Mouse (Mus musculus): Measurements from ENCODE around the gene Tbx4. TPM values are rescaled to one million over a fixed set of nuclear protein-coding genes. Genes with fewer than 3 reads are reported as not detected.
A peak's percentile ranks its signal among the peaks of the same experiment; 100 is the strongest.

The Tbx4 gene
- polyA plus RNA-seq, 1 experiment from 2014 or later = 78.8 TPM

- H3K4me2 ChIP-seq = peak overlapping the region; percentile 87
- peak overlapping the region; percentile 74 for H3K9ac ChIP-seq
- H3K27ac ChIP-seq = peak overlapping the region; percentile 97
- ATAC-seq (ENCODE audit: borderline replicate concordance, extremely low read depth, low FRiP score, low TSS enrichment) = no peak
- H3K36me3 ChIP-seq = no peaks in the 10 kb centered on the region
- WGBS = 4% methylated on average over 24 of the region's 24 CpGs
- H3K27me3 ChIP-seq = peaks cover 35% of the 10 kb centered on the region
- H3K4me3 ChIP-seq = peak overlapping the region; percentile 64
- H3K4me1 ChIP-seq = peaks cover 49% of the 10 kb centered on the region
- no peaks in the 10 kb centered on the region for H3K9me3 ChIP-seq
Measured at GRCm38 (mm10) chr11:85842596-85843346, 43.5 kb upstream of the Tbx4 start.

DNA sequence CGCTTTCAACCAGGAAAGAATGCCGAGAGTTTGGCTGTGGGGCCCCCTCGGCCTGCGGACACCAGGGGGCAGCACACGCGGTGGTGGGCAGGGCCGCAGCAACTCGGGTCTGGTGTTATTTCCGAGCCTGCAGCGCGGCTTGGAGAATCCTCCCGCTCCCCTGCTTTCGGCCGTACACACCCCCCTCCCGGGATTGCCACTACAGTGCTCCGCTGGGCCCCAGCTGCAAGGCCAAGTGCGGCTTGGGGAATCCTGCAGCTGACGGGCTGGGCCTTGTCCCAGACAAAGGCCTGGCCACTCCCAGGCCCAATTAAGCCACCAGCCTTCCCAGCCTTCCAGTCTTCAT is 42.9 kb upstream of the Tbx4 start:
- no peaks in the 10 kb centered on the region for H3K9me3 ChIP-seq
- H3K4me1 ChIP-seq = peaks cover 44% of the 10 kb centered on the region
- peaks cover 31% of the 10 kb centered on the region for H3K27me3 ChIP-seq
- H3K36me3 ChIP-seq = no peaks in the 10 kb centered on the region
- H3K27ac ChIP-seq = peak overlapping the region; percentile 97
- ATAC-seq (ENCODE audit: borderline replicate concordance, extremely low read depth, low FRiP score, low TSS enrichment) = peak; percentile 23
- H3K4me3 ChIP-seq = peak overlapping the region; percentile 64
- H3K9ac ChIP-seq = peak overlapping the region; percentile 74
- H3K4me2 ChIP-seq = peak overlapping the region; percentile 87
- WGBS = under 1% methylated on average over 18 of the region's 18 CpGs

- Histone ChIP-seq H3K9me3 (no peaks in the 10 kb centered on the region), H3K36me3 (no peaks in the 10 kb centered on the region), H3K4me3 (peak overlapping the region; percentile 64), H3K27ac (peak overlapping the region; percentile 97), H3K9ac (peak overlapping the region; percentile 74), H3K27me3 (peaks cover 25% of the 10 kb centered on the region), H3K4me2 (peak overlapping the region; percentile 87), H3K4me1 (peaks cover 51% of the 10 kb centered on the region)
- peak; percentile 69 for ATAC-seq (ENCODE audit: borderline replicate concordance, extremely low read depth, low FRiP score, low TSS enrichment)
- under 1% methylated on average over 54 of the region's 54 CpGs for WGBS
Measured at GRCm38 (mm10) chr11:85844144-85844965, 41.9 kb upstream of the Tbx4 start.

GRCm38 (mm10) chr11:85844971-85845370 is 41.3 kb upstream of the Tbx4 start:
- Histone ChIP-seq H3K27ac (peak overlapping the region; percentile 97), H3K27me3 (peaks cover 18% of the 10 kb centered on the region), H3K36me3 (no peaks in the 10 kb centered on the region), H3K9ac (peak overlapping the region; percentile 74), H3K4me1 (peaks cover 51% of the 10 kb centered on the region), H3K4me3 (peak overlapping the region; percentile 64), H3K4me2 (peak overlapping the region; percentile 87), H3K9me3 (no peaks in the 10 kb centered on the region)
- ATAC-seq (ENCODE audit: borderline replicate concordance, extremely low read depth, low FRiP score, low TSS enrichment) = no peak
- 29% methylated on average over 5 of the region's 5 CpGs for WGBS

DNA sequence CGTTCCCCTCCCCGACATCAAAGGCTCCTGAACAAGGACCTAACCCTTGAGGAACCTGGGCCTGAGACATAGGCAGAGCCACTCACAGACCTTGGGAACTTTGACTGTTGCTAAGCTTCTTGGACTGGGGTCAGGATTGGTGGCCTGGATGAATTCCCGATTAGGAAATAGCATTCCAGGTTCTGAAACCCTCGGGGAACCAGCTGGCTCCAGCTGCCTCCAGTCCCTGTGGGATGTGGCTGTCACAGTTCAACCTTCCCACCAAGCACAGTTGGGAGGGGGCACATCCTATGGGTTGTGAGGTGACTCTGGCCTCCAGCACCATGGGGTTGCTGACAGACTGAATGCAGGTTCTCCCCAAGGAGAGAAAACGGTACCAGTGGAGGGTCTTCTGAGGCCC is 40.3 kb upstream of the Tbx4 start:
- Histone ChIP-seq H3K4me3 (no peak overlapping the region), H3K9ac (no peak overlapping the region), H3K4me1 (peaks cover 52% of the 10 kb centered on the region), H3K4me2 (0 out of 2 replicates have a peak overlapping the region, but pooled peaks have one; percentile 87), H3K27ac (peak overlapping the region; percentile 97), H3K27me3 (peaks cover 9% of the 10 kb centered on the region), H3K36me3 (no peaks in the 10 kb centered on the region), H3K9me3 (no peaks in the 10 kb centered on the region)
- ATAC-seq (ENCODE audit: borderline replicate concordance, extremely low read depth, low FRiP score, low TSS enrichment) = peak; percentile 55
- WGBS = 21% methylated on average over 5 of the region's 5 CpGs

DNA sequence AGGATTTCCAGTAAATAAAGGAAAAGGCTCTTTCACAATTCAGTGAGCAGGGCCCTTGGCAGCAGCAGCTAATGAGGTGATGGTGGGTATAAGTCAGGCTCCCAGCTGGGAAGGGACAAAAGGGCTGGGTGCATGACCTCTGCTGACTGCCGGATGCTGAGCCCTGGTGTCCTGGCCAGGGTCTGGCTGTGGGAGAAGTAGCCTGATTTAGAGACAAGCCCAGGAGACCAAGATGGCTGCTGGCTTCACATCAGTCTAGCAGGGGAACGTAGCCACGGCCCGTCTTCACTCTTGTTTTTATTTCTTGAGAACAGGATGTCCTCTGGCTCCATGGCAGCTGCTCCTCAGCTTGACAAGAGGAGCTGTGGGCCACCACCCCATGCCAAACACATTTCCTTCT is 39.7 kb upstream of the Tbx4 start:
- H3K4me2 ChIP-seq = 0 out of 2 replicates have a peak overlapping the region, but pooled peaks have one; percentile 14
- no peak overlapping the region for H3K9ac ChIP-seq
- H3K4me1 ChIP-seq = peaks cover 51% of the 10 kb centered on the region
- no peak overlapping the region for H3K4me3 ChIP-seq
- ATAC-seq (ENCODE audit: borderline replicate concordance, extremely low read depth, low FRiP score, low TSS enrichment) = peak; percentile 61
- H3K27me3 ChIP-seq = peaks cover 4% of the 10 kb centered on the region; the same call in 1 of the 2 replicates
- no peaks in the 10 kb centered on the region for H3K36me3 ChIP-seq
- H3K9me3 ChIP-seq = no peaks in the 10 kb centered on the region
- H3K27ac ChIP-seq = peak overlapping the region; percentile 97
- 40% methylated on average over 4 of the region's 4 CpGs for WGBS

- 2% methylated on average over 21 of the region's 21 CpGs for WGBS
- Histone ChIP-seq H3K36me3 (no peaks in the 10 kb centered on the region), H3K4me3 (peak overlapping the region; percentile 22), H3K27ac (peak overlapping the region; percentile 48), H3K9ac (no peak overlapping the region), H3K4me2 (peak overlapping the region; percentile 53), H3K27me3 (no peaks in the 10 kb centered on the region), H3K9me3 (no peaks in the 10 kb centered on the region), H3K4me1 (peaks cover 34% of the 10 kb centered on the region)
- peak; percentile 8; the same call in 1 of the 2 replicates for ATAC-seq (ENCODE audit: borderline replicate concordance, extremely low read depth, low FRiP score, low TSS enrichment)
Measured at GRCm38 (mm10) chr11:85849037-85849436, 37.2 kb upstream of the Tbx4 start.

GRCm38 (mm10) chr11:85850233-85850632 is 36.0 kb upstream of the Tbx4 start, which contains the start of gene Gm11444:
Gene Gm11444, minus strand, starts transcription at chr11:85850333.
- Histone ChIP-seq H3K4me2 (peak within 1 kb of the TSS; percentile 53; the same call in 1 of the 2 replicates), H3K9me3 (no peaks in the 10 kb centered on the region), H3K9ac (no peak within 1 kb of the TSS), H3K36me3 (no peaks in the 10 kb centered on the region), H3K27me3 (no peaks in the 10 kb centered on the region), H3K4me1 (peaks cover 26% of the 10 kb centered on the region), H3K4me3 (no peak within 1 kb of the TSS; the same call in 1 of the 2 replicates), H3K27ac (no peak within 1 kb of the TSS)
- WGBS = 82% methylated on average over 6 of the region's 6 CpGs
- no peak for ATAC-seq (ENCODE audit: borderline replicate concordance, extremely low read depth, low FRiP score, low TSS enrichment)

- H3K4me1 ChIP-seq = peaks cover 25% of the 10 kb centered on the region
- ATAC-seq (ENCODE audit: borderline replicate concordance, extremely low read depth, low FRiP score, low TSS enrichment) = no peak
- no peaks in the 10 kb centered on the region for H3K27me3 ChIP-seq
- H3K27ac ChIP-seq = no peak overlapping the region
- no peaks in the 10 kb centered on the region for H3K9me3 ChIP-seq
- H3K4me2 ChIP-seq = no peak overlapping the region
- WGBS = 32% methylated on average over 6 of the region's 6 CpGs
- H3K36me3 ChIP-seq = no peaks in the 10 kb centered on the region
- H3K9ac ChIP-seq = no peak overlapping the region
- H3K4me3 ChIP-seq = no peak overlapping the region
Measured at GRCm38 (mm10) chr11:85850758-85851157, 35.5 kb upstream of the Tbx4 start.

DNA sequence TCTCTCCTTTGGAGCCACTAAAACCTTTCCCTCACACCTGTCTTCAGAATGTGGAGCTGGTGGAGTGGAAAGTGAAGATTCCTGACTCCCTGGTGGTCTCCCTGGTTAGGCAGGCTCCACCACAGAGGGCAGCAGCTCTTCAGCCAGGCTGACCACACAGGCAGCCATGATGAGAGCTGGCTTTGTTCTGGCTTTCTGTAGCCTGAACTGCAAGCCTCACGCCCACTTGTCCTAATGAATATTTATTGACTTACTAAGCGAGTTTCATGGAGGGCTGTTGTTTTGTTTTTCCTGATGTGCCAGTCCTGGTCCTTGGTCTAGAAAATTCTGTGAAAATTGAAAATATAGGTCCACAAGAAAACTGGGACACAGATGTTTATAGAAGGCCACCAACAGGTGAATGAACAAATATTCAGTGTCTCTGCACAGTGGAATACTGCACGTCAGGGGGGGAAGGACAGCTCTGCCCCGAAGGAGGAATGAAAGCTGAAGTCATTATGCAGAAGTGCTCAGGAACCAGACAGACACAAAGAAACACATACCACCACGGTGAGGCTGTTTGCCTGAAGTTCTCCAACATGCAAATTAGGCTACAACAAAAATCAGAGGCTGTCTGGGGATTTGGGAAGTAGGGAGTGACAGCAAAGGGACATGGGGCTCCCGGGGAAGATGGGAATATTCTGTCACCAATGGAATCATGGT is 28.1 kb upstream of the Tbx4 start:
- no peak overlapping the region for H3K4me3 ChIP-seq
- H3K27ac ChIP-seq = no peak overlapping the region
- no peak overlapping the region for H3K9ac ChIP-seq
- H3K4me2 ChIP-seq = no peak overlapping the region
- no peaks in the 10 kb centered on the region for H3K9me3 ChIP-seq
- 35% methylated on average over 6 of the region's 6 CpGs for WGBS
- no peaks in the 10 kb centered on the region for H3K36me3 ChIP-seq
- no peaks in the 10 kb centered on the region for H3K27me3 ChIP-seq
- no peak for ATAC-seq (ENCODE audit: borderline replicate concordance, extremely low read depth, low FRiP score, low TSS enrichment)
- H3K4me1 ChIP-seq = no peaks in the 10 kb centered on the region

- Histone ChIP-seq H3K4me1 (no peaks in the 10 kb centered on the region), H3K27me3 (no peaks in the 10 kb centered on the region), H3K36me3 (no peaks in the 10 kb centered on the region), H3K4me3 (no peak overlapping the region), H3K9ac (no peak overlapping the region), H3K4me2 (no peak overlapping the region), H3K27ac (no peak overlapping the region), H3K9me3 (no peaks in the 10 kb centered on the region)
- no peak for ATAC-seq (ENCODE audit: borderline replicate concordance, extremely low read depth, low FRiP score, low TSS enrichment)
- 40% methylated on average over 7 of the region's 7 CpGs for WGBS
Measured at GRCm38 (mm10) chr11:85864363-85864762, 21.9 kb upstream of the Tbx4 start.

Measured in lung, embryonic 15.5 days (tissue).